Mouse (Mus musculus): ENCODE measurements around the gene Idh3a. TPM values are rescaled to one million over a fixed set of nuclear protein-coding genes. Genes with fewer than 3 reads are reported as not detected.
A peak's percentile ranks its signal among the peaks of the same experiment; 100 is the strongest.

The Idh3a gene
- polyA plus RNA-seq (2012; fragmentation: generic; extraction: Trizol): 84.4 TPM
- long read RNA-seq, experiment 1, transcript Idh3a-205 (11 exons, 2,580 nt): major isoform, 171 of 211 reads
- long read RNA-seq, experiment 1, partial matches to known transcripts: 14 of 211 reads
- long read RNA-seq, experiment 1, other reads (novel, unspliced or antisense): 25 of 211 reads
- long read RNA-seq, experiment 2, transcript Idh3a-205 (11 exons, 2,580 nt): major isoform, 1,151 of 1,235 reads
- long read RNA-seq, experiment 2, partial matches to known transcripts: 9 of 1,235 reads
- long read RNA-seq, experiment 2, other reads (novel, unspliced or antisense): 69 of 1,235 reads

- H3K4me3 ChIP-seq (ENCODE audit: insufficient read depth, poor library complexity, severe bottlenecking): peak within 1 kb of the TSS; percentile 95
- peaks cover 43% of the 10 kb centered on the region for H3K79me3 ChIP-seq (ENCODE audit: low read depth)
- H3K79me2 ChIP-seq (ENCODE audit: control insufficient read depth, insufficient read depth): peaks cover 44% of the 10 kb centered on the region
- H3ac ChIP-seq (ENCODE audit: control insufficient read depth, insufficient read length, low read depth): peak within 1 kb of the TSS; percentile 100
- TF ChIP-seq MAX (IDR thresholded peaks at IDR 0.05) (no peak), USF1 (IDR thresholded peaks at IDR 0.05; ENCODE audit: low read depth) (peak; percentile 25)
- no peaks in the 10 kb centered on the region for H3K27me3 ChIP-seq (ENCODE audit: control insufficient read depth, insufficient read depth, insufficient read length)
- H3K36me3 ChIP-seq (ENCODE audit: control insufficient read depth, insufficient read depth): peaks cover 15% of the 10 kb centered on the region
Measured at GRCm38 (mm10) chr9:54586199-54587061, at the start of gene Idh3a. TSS of gene Idh3a (plus strand) at chr9:54586334.

- Histone ChIP-seq H3K79me2 (ENCODE audit: control insufficient read depth, insufficient read depth) (no peaks in the 10 kb centered on the region), H3K4me3 (ENCODE audit: insufficient read depth, poor library complexity, severe bottlenecking) (no peak overlapping the region), H3K36me3 (ENCODE audit: control insufficient read depth, insufficient read depth) (no peaks in the 10 kb centered on the region), H3K27me3 (ENCODE audit: control insufficient read depth, insufficient read depth, insufficient read length) (peaks cover 23% of the 10 kb centered on the region), H3K79me3 (ENCODE audit: low read depth) (no peaks in the 10 kb centered on the region), H3ac (ENCODE audit: control insufficient read depth, insufficient read length, low read depth) (no peak overlapping the region)
- no peak for TF ChIP-seq MAX (IDR thresholded peaks at IDR 0.05)
- TF ChIP-seq MYOD1 (IDR thresholded peaks at IDR 0.05; ENCODE audit: control insufficient read depth, insufficient read length, low read depth): no peak
- TF ChIP-seq MYOG (IDR thresholded peaks at IDR 0.05; ENCODE audit: control insufficient read depth, extremely low read depth, insufficient read length): no peak
- no peak for TF ChIP-seq FOSL1 (IDR thresholded peaks at IDR 0.05; ENCODE audit: insufficient read depth, low read length, poor library complexity, severe bottlenecking)
- no peak for TF ChIP-seq CEBPB (IDR thresholded peaks at IDR 0.05; ENCODE audit: low read depth)
- no peak for TF ChIP-seq USF1 (IDR thresholded peaks at IDR 0.05; ENCODE audit: low read depth)
- no peak for TF ChIP-seq CTCF (IDR thresholded peaks at IDR 0.05; ENCODE audit: control insufficient read depth, insufficient read depth, insufficient read length)
Measured at GRCm38 (mm10) chr9:54537030-54537429, 49.1 kb upstream of the Idh3a start.

GRCm38 (mm10) chr9:54537480-54537879, 48.7 kb upstream of the Idh3a start:
- Histone ChIP-seq H3K4me3 (ENCODE audit: insufficient read depth, poor library complexity, severe bottlenecking) (no peak overlapping the region), H3K27me3 (ENCODE audit: control insufficient read depth, insufficient read depth, insufficient read length) (peaks cover 26% of the 10 kb centered on the region), H3K79me3 (ENCODE audit: low read depth) (no peaks in the 10 kb centered on the region), H3K79me2 (ENCODE audit: control insufficient read depth, insufficient read depth) (no peaks in the 10 kb centered on the region), H3ac (ENCODE audit: control insufficient read depth, insufficient read length, low read depth) (no peak overlapping the region), H3K36me3 (ENCODE audit: control insufficient read depth, insufficient read depth) (no peaks in the 10 kb centered on the region)
- no peak for TF ChIP-seq CEBPB (IDR thresholded peaks at IDR 0.05; ENCODE audit: low read depth)
- TF ChIP-seq MAX (IDR thresholded peaks at IDR 0.05): no peak
- no peak for TF ChIP-seq MYOD1 (IDR thresholded peaks at IDR 0.05; ENCODE audit: control insufficient read depth, insufficient read length, low read depth)
- no peak for TF ChIP-seq FOSL1 (IDR thresholded peaks at IDR 0.05; ENCODE audit: insufficient read depth, low read length, poor library complexity, severe bottlenecking)
- no peak for TF ChIP-seq CTCF (IDR thresholded peaks at IDR 0.05; ENCODE audit: control insufficient read depth, insufficient read depth, insufficient read length)
- no peak for TF ChIP-seq MYOG (IDR thresholded peaks at IDR 0.05; ENCODE audit: control insufficient read depth, extremely low read depth, insufficient read length)
- TF ChIP-seq USF1 (IDR thresholded peaks at IDR 0.05; ENCODE audit: low read depth): no peak

GRCm38 (mm10) chr9:54538244-54538643, 47.9 kb upstream of the Idh3a start:
- H3K4me3 ChIP-seq (ENCODE audit: insufficient read depth, poor library complexity, severe bottlenecking): no peak overlapping the region
- no peak for TF ChIP-seq USF1 (IDR thresholded peaks at IDR 0.05; ENCODE audit: low read depth)
- TF ChIP-seq MYOD1 (IDR thresholded peaks at IDR 0.05; ENCODE audit: control insufficient read depth, insufficient read length, low read depth): no peak
- TF ChIP-seq CTCF (IDR thresholded peaks at IDR 0.05; ENCODE audit: control insufficient read depth, insufficient read depth, insufficient read length): no peak
- TF ChIP-seq FOSL1 (IDR thresholded peaks at IDR 0.05; ENCODE audit: insufficient read depth, low read length, poor library complexity, severe bottlenecking): no peak
- no peaks in the 10 kb centered on the region for H3K79me2 ChIP-seq (ENCODE audit: control insufficient read depth, insufficient read depth)
- no peaks in the 10 kb centered on the region for H3K36me3 ChIP-seq (ENCODE audit: control insufficient read depth, insufficient read depth)
- H3K79me3 ChIP-seq (ENCODE audit: low read depth): no peaks in the 10 kb centered on the region
- H3K27me3 ChIP-seq (ENCODE audit: control insufficient read depth, insufficient read depth, insufficient read length): peaks cover 28% of the 10 kb centered on the region
- no peak overlapping the region for H3ac ChIP-seq (ENCODE audit: control insufficient read depth, insufficient read length, low read depth)

- H3K79me2 ChIP-seq (ENCODE audit: control insufficient read depth, insufficient read depth): no peaks in the 10 kb centered on the region
- H3ac ChIP-seq (ENCODE audit: control insufficient read depth, insufficient read length, low read depth): no peak within 1 kb of the TSS
- no peaks in the 10 kb centered on the region for H3K36me3 ChIP-seq (ENCODE audit: control insufficient read depth, insufficient read depth)
- TF ChIP-seq USF1 (IDR thresholded peaks at IDR 0.05; ENCODE audit: low read depth) (no peak), MAX (IDR thresholded peaks at IDR 0.05) (no peak)
- no peak within 1 kb of the TSS for H3K4me3 ChIP-seq (ENCODE audit: insufficient read depth, poor library complexity, severe bottlenecking)
- H3K27me3 ChIP-seq (ENCODE audit: control insufficient read depth, insufficient read depth, insufficient read length): peaks cover 32% of the 10 kb centered on the region
- no peaks in the 10 kb centered on the region for H3K79me3 ChIP-seq (ENCODE audit: low read depth)
Measured at GRCm38 (mm10) chr9:54538684-54539083, 47.5 kb upstream of the Idh3a start, which contains the start of gene Sh2d7. TSS of gene Sh2d7 (plus strand) at chr9:54538984.

GRCm38 (mm10) chr9:54540801-54541200, 45.3 kb upstream of the Idh3a start:
- no peak overlapping the region for H3K4me3 ChIP-seq (ENCODE audit: insufficient read depth, poor library complexity, severe bottlenecking)

More at GRCm38 (mm10) chr9:54540801-54541200, 45.3 kb upstream of the Idh3a start:
- Histone ChIP-seq H3K79me3 (ENCODE audit: low read depth) (no peaks in the 10 kb centered on the region), H3ac (ENCODE audit: control insufficient read depth, insufficient read length, low read depth) (no peak overlapping the region), H3K79me2 (ENCODE audit: control insufficient read depth, insufficient read depth) (no peaks in the 10 kb centered on the region), H3K36me3 (ENCODE audit: control insufficient read depth, insufficient read depth) (no peaks in the 10 kb centered on the region), H3K27me3 (ENCODE audit: control insufficient read depth, insufficient read depth, insufficient read length) (peaks cover 27% of the 10 kb centered on the region)
- TF ChIP-seq MAX (IDR thresholded peaks at IDR 0.05) (no peak), FOSL1 (IDR thresholded peaks at IDR 0.05; ENCODE audit: insufficient read depth, low read length, poor library complexity, severe bottlenecking) (no peak), MYOG (IDR thresholded peaks at IDR 0.05; ENCODE audit: control insufficient read depth, extremely low read depth, insufficient read length) (no peak), USF1 (IDR thresholded peaks at IDR 0.05; ENCODE audit: low read depth) (no peak), CEBPB (IDR thresholded peaks at IDR 0.05; ENCODE audit: low read depth) (no peak), MYOD1 (IDR thresholded peaks at IDR 0.05; ENCODE audit: control insufficient read depth, insufficient read length, low read depth) (no peak), CTCF (IDR thresholded peaks at IDR 0.05; ENCODE audit: control insufficient read depth, insufficient read depth, insufficient read length) (no peak)
